Mouse (Mus musculus): ENCODE data around the gene Slc35e3. TPM values are rescaled to one million over a fixed set of nuclear protein-coding genes. Genes with fewer than 3 reads are reported as not detected.

Gene Slc35e3
- polyA plus RNA-seq, 1 experiment from 2014 or later = 18.3 TPM

- H3K9me3 ChIP-seq (ENCODE audit: control insufficient read depth, low read length) = no peaks in the 10 kb centered on the region
- no peak for ATAC-seq (ENCODE audit: low read depth)
Observed at GRCm38 (mm10) chr10:117694255-117694953, 51.8 kb downstream of the Slc35e3 start.

GRCm38 (mm10) chr10:117692953-117693352 is 53.2 kb downstream of the Slc35e3 start:
- Histone ChIP-seq H3K4me1 (replicated peaks; ENCODE audit: control insufficient read depth, insufficient read depth, low read length) (no peaks in the 10 kb centered on the region), H3K36me3 (ENCODE audit: control insufficient read depth, insufficient read depth, low read length) (peaks cover 77% of the 10 kb centered on the region), H3K27me3 (ENCODE audit: control insufficient read depth, insufficient read depth, low read depth, low read length) (no peaks in the 10 kb centered on the region), H3K9me3 (ENCODE audit: control insufficient read depth, low read length) (no peaks in the 10 kb centered on the region), H3K9ac (ENCODE audit: low read length) (no peak overlapping the region), H3K4me3 (ENCODE audit: low read length) (no peak overlapping the region), H3K4me2 (ENCODE audit: low read depth, low read length) (no peak overlapping the region), H3K27ac (ENCODE audit: low read length) (no peak overlapping the region)
- 84% methylated on average over 5 of the region's 5 CpGs for WGBS
- ATAC-seq (ENCODE audit: low read depth) = no peak

More at GRCm38 (mm10) chr10:117694255-117694953, 51.8 kb downstream of the Slc35e3 start:
- Histone ChIP-seq H3K9ac (ENCODE audit: low read length) (no peak overlapping the region), H3K36me3 (ENCODE audit: control insufficient read depth, insufficient read depth, low read length) (peaks cover 77% of the 10 kb centered on the region), H3K4me2 (ENCODE audit: low read depth, low read length) (no peak overlapping the region), H3K27ac (ENCODE audit: low read length) (no peak overlapping the region), H3K4me1 (replicated peaks; ENCODE audit: control insufficient read depth, insufficient read depth, low read length) (no peaks in the 10 kb centered on the region), H3K4me3 (ENCODE audit: low read length) (no peak overlapping the region), H3K27me3 (ENCODE audit: control insufficient read depth, insufficient read depth, low read depth, low read length) (no peaks in the 10 kb centered on the region)
- WGBS = 93% methylated on average over 6 of the region's 6 CpGs

DNA sequence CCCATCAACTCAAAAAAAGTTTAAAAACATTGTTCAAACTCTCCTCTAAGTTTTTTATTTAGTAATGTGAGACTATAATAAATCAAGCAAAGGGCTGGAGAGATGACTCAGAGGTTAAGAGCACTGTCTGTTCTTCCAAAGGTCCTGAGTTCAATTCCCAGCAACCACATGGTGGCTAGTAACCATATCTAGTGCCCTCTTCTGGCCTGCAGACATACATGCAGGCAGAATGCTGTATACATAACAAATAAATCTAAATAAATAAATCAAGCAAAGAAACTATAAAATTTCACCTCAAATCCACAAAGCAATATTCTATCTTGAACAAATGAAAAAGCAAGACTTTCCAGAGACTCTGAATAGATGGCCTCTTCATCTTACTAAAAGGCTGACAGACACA is 54.0 kb downstream of the Slc35e3 start:
- no peaks in the 10 kb centered on the region for H3K27me3 ChIP-seq (ENCODE audit: control insufficient read depth, insufficient read depth, low read depth, low read length)

GRCm38 (mm10) chr10:117691389-117691968 is 54.7 kb downstream of the Slc35e3 start:
- Histone ChIP-seq H3K36me3 (ENCODE audit: control insufficient read depth, insufficient read depth, low read length) (peaks cover 63% of the 10 kb centered on the region), H3K27ac (ENCODE audit: low read length) (no peak overlapping the region), H3K4me1 (replicated peaks; ENCODE audit: control insufficient read depth, insufficient read depth, low read length) (no peaks in the 10 kb centered on the region), H3K9me3 (ENCODE audit: control insufficient read depth, low read length) (no peaks in the 10 kb centered on the region), H3K9ac (ENCODE audit: low read length) (no peak overlapping the region), H3K4me3 (ENCODE audit: low read length) (no peak overlapping the region), H3K27me3 (ENCODE audit: control insufficient read depth, insufficient read depth, low read depth, low read length) (no peaks in the 10 kb centered on the region), H3K4me2 (ENCODE audit: low read depth, low read length) (no peak overlapping the region)
- 93% methylated on average over 10 of the region's 10 CpGs for WGBS
- no peak for ATAC-seq (ENCODE audit: low read depth)

More for the DNA sequence above, 54.0 kb downstream of the Slc35e3 start:
- no peak overlapping the region for H3K4me2 ChIP-seq (ENCODE audit: low read depth, low read length)
- no peaks in the 10 kb centered on the region for H3K9me3 ChIP-seq (ENCODE audit: control insufficient read depth, low read length)
- no peak for ATAC-seq (ENCODE audit: low read depth)
- no peak overlapping the region for H3K4me3 ChIP-seq (ENCODE audit: low read length)
- no peak overlapping the region for H3K27ac ChIP-seq (ENCODE audit: low read length)
- H3K36me3 ChIP-seq (ENCODE audit: control insufficient read depth, insufficient read depth, low read length) = peaks cover 69% of the 10 kb centered on the region
- no peak overlapping the region for H3K9ac ChIP-seq (ENCODE audit: low read length)
- H3K4me1 ChIP-seq (replicated peaks; ENCODE audit: control insufficient read depth, insufficient read depth, low read length) = no peaks in the 10 kb centered on the region

- Histone ChIP-seq H3K4me2 (ENCODE audit: low read depth, low read length) (no peak overlapping the region), H3K27ac (ENCODE audit: low read length) (no peak overlapping the region), H3K36me3 (ENCODE audit: control insufficient read depth, insufficient read depth, low read length) (peaks cover 58% of the 10 kb centered on the region), H3K27me3 (ENCODE audit: control insufficient read depth, insufficient read depth, low read depth, low read length) (no peaks in the 10 kb centered on the region), H3K4me3 (ENCODE audit: low read length) (no peak overlapping the region), H3K9me3 (ENCODE audit: control insufficient read depth, low read length) (no peaks in the 10 kb centered on the region), H3K9ac (ENCODE audit: low read length) (no peak overlapping the region), H3K4me1 (replicated peaks; ENCODE audit: control insufficient read depth, insufficient read depth, low read length) (no peaks in the 10 kb centered on the region)
- no peak for ATAC-seq (ENCODE audit: low read depth)
- 92% methylated on average over 3 of the region's 3 CpGs for WGBS
Observed at GRCm38 (mm10) chr10:117690770-117691296, 55.3 kb downstream of the Slc35e3 start.

GRCm38 (mm10) chr10:117690101-117690352 is 56.1 kb downstream of the Slc35e3 start:
- Histone ChIP-seq H3K4me2 (ENCODE audit: low read depth, low read length) (no peak overlapping the region), H3K36me3 (ENCODE audit: control insufficient read depth, insufficient read depth, low read length) (peaks cover 52% of the 10 kb centered on the region)
- WGBS = 79% methylated on average over 2 of the region's 2 CpGs

DNA sequence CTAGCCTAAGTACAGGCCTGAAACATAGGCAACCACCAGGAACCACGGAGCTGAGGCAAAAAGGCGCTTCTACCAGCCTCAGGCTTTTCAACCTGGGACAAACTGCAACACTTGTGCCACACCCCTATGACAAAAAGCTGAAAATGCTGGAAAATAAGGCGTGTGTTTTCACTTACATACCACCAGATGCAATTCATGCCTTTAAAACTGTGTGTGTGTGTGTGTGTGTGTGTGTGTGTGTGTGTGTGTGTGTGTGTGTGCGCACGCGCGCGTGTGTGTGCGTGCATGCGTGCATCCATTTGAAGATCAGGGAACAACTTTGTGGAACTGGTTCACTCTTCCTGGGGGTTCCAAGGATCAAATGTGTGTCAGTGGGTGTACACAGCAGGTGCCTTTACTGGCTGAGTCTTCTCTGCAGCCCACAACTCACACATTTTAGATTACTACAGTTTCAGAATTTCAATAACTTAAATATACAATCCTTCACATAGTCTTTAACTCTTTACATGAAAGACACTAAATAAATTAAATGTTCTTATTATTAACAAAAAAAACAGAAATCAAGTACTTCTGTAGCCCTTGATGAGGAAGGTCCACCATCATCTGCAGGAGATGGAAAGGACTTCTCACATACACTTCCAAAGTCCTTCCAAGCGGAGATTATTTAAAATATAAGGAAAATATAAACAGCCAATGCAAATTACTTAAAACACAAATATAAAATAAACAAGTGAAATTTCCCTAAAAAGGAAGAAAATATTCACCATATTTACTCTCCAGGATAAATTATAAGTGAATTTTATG is 56.7 kb downstream of the Slc35e3 start:
- WGBS = 90% methylated on average over 11 of the region's 11 CpGs
- Histone ChIP-seq H3K9ac (ENCODE audit: low read length) (no peak overlapping the region), H3K4me2 (ENCODE audit: low read depth, low read length) (no peak overlapping the region), H3K4me1 (replicated peaks; ENCODE audit: control insufficient read depth, insufficient read depth, low read length) (no peaks in the 10 kb centered on the region), H3K36me3 (ENCODE audit: control insufficient read depth, insufficient read depth, low read length) (peaks cover 50% of the 10 kb centered on the region), H3K4me3 (ENCODE audit: low read length) (no peak overlapping the region), H3K27me3 (ENCODE audit: control insufficient read depth, insufficient read depth, low read depth, low read length) (no peaks in the 10 kb centered on the region), H3K27ac (ENCODE audit: low read length) (no peak overlapping the region), H3K9me3 (ENCODE audit: control insufficient read depth, low read length) (no peaks in the 10 kb centered on the region)
- ATAC-seq (ENCODE audit: low read depth) = no peak

More at GRCm38 (mm10) chr10:117690101-117690352, 56.1 kb downstream of the Slc35e3 start:
- H3K9ac ChIP-seq (ENCODE audit: low read length) = no peak overlapping the region
- no peak for ATAC-seq (ENCODE audit: low read depth)
- H3K4me1 ChIP-seq (replicated peaks; ENCODE audit: control insufficient read depth, insufficient read depth, low read length) = no peaks in the 10 kb centered on the region
- no peak overlapping the region for H3K27ac ChIP-seq (ENCODE audit: low read length)
- H3K4me3 ChIP-seq (ENCODE audit: low read length) = no peak overlapping the region
- no peaks in the 10 kb centered on the region for H3K9me3 ChIP-seq (ENCODE audit: control insufficient read depth, low read length)
- H3K27me3 ChIP-seq (ENCODE audit: control insufficient read depth, insufficient read depth, low read depth, low read length) = no peaks in the 10 kb centered on the region

GRCm38 (mm10) chr10:117688204-117689151 is 57.7 kb downstream of the Slc35e3 start:
- Histone ChIP-seq H3K4me2 (ENCODE audit: low read depth, low read length) (no peak overlapping the region), H3K4me3 (ENCODE audit: low read length) (no peak overlapping the region), H3K4me1 (replicated peaks; ENCODE audit: control insufficient read depth, insufficient read depth, low read length) (no peaks in the 10 kb centered on the region), H3K27ac (ENCODE audit: low read length) (no peak overlapping the region), H3K36me3 (ENCODE audit: control insufficient read depth, insufficient read depth, low read length) (peaks cover 43% of the 10 kb centered on the region), H3K27me3 (ENCODE audit: control insufficient read depth, insufficient read depth, low read depth, low read length) (no peaks in the 10 kb centered on the region), H3K9ac (ENCODE audit: low read length) (no peak overlapping the region), H3K9me3 (ENCODE audit: control insufficient read depth, low read length) (no peaks in the 10 kb centered on the region)
- ATAC-seq (ENCODE audit: low read depth) = peak; percentile 74
- WGBS = 82% methylated on average over 13 of the region's 13 CpGs

Measured in lung, embryonic 16.5 days (tissue).